In the genomic region with DNA sequence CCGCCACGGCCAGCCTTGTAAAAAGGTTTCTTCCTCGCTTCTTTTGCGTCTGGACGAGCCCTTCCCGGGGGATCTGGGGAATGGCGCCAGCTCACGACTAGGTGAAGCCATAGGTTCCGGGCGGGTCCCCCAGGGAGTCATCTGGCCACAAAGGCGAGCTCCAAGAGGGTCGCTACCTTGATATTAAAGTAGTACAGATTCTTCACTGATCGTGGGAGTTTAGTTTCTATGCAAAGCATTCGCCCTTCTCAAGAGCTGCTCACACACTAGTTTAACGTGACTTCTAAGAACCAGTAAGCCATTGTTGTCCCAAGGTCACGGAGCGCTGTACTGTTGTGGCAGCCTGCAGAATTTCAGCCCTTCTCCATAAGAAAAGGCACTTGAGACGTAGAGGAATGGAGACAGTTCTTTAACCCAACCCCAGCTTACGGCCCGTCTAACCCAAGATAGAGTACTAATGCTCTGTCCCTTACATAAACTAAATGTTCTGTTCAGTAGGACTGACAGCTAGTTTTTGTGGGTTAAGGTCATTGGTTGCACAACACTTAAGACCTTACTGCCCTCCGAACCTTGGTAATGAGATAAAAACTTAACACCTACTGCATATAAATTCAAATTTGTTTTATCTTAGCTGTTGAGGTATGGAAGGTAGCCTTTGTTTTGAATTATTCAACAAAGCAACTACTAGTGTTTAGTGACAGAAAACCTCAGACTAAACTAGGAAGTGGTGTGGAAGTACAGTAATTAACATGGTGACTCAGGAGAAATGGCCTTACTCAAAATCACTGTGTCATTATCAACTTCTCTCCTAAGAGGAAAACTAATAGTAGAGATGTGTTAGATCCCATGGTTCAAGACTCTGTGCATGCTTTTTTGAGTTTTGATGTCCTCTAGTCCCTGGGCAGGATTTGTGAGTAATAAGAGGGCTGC, we compare ENCODE assay signal across 8 mouse cellular contexts. TPM values are rescaled to one million over a fixed set of nuclear protein-coding genes. Genes with fewer than 3 reads are reported as not detected.
DNase-seq lines count a peak whose midpoint lies in the region; ATAC-seq and TF ChIP-seq lines count a peak whose summit lies in the region.

No protein-coding gene starts in this region.

- no peak for TF ChIP-seq POLR2A in embryonic fibroblast, embryonic 13.5 days (IDR thresholded peaks at IDR 0.05; ENCODE audit: low read depth, low read length)

- ATAC-seq in kidney, postnatal 0 days (replicated peaks; ENCODE audit: low FRiP score, low read depth), result peak; percentile 26
- ATAC-seq in limb, embryonic 11.5 days (ENCODE audit: insufficient number of reproducible peaks, low FRiP score, low TSS enrichment, low read depth), result peak; percentile 65
- ATAC-seq in neural tube, embryonic 15.5 days (ENCODE audit: low FRiP score), result peak; percentile 49

- H3K9ac ChIP-seq in kidney, postnatal 0 days (ENCODE audit: low read depth, low read length), result peak overlapping the region; percentile 87
- H3K9ac ChIP-seq in limb, embryonic 11.5 days (ENCODE audit: low read length), result peak overlapping the region; percentile 88
- H3K9ac ChIP-seq in neural tube, embryonic 15.5 days (replicated peaks), result peak overlapping the region; percentile 90

- peak; percentile 90 for DNase-seq in kidney, postnatal 0 days (ENCODE audit: low spot score)
- no peak for DNase-seq in kidney, postnatal 14 days
- DNase-seq in R1 (ENCODE audit: low read depth, low spot score), result peak; percentile 98
- no peak for DNase-seq in limb, embryonic 11.5 days (ENCODE audit: low spot score)
- no peak for DNase-seq in right cerebral cortex, postnatal 14 days
- DNase-seq in testis, postnatal 10 days (ENCODE audit: low spot score), result no peak

- 3% methylated on average over 21 of the region's 21 CpGs for WGBS in kidney, postnatal 0 days
- 4% methylated on average over 21 of the region's 21 CpGs for WGBS in limb, embryonic 11.5 days
- 3% methylated on average over 21 of the region's 21 CpGs for WGBS in neural tube, embryonic 15.5 days

- H3K36me3 ChIP-seq in kidney, postnatal 0 days (ENCODE audit: insufficient read depth, low read length), result peaks cover 4% of the 10 kb centered on the region; the same call in 1 of the 2 replicates
- H3K36me3 ChIP-seq in limb, embryonic 11.5 days (ENCODE audit: control insufficient read depth, insufficient read depth, low read length), result no peaks in the 10 kb centered on the region
- no peaks in the 10 kb centered on the region for H3K36me3 ChIP-seq in neural tube, embryonic 15.5 days

- H3K4me1 ChIP-seq in kidney, postnatal 0 days (replicated peaks; ENCODE audit: insufficient read depth, low read length), result no peaks in the 10 kb centered on the region
- peaks cover 2% of the 10 kb centered on the region; the same call in 1 of the 2 replicates for H3K4me1 ChIP-seq in embryonic fibroblast, embryonic 13.5 days (ENCODE audit: control insufficient read depth, insufficient read depth, low read length)
- H3K4me1 ChIP-seq in limb, embryonic 11.5 days (ENCODE audit: control insufficient read depth, insufficient read depth, low read length), result no peaks in the 10 kb centered on the region; the same call in 1 of the 2 replicates
- peaks cover 15% of the 10 kb centered on the region for H3K4me1 ChIP-seq in neural tube, embryonic 15.5 days

- no peaks in the 10 kb centered on the region for H3K9me3 ChIP-seq in kidney, postnatal 0 days (replicated peaks; ENCODE audit: low read length)
- no peaks in the 10 kb centered on the region for H3K9me3 ChIP-seq in limb, embryonic 11.5 days (ENCODE audit: control insufficient read depth, low read length)
- H3K9me3 ChIP-seq in neural tube, embryonic 15.5 days (replicated peaks), result no peaks in the 10 kb centered on the region

- TF ChIP-seq CTCF in kidney, postnatal 0 days (IDR thresholded peaks at IDR 0.05; ENCODE audit: low read depth), result peak; percentile 42; the same call in 1 of the 2 replicates
- no peak for TF ChIP-seq CTCF in embryonic fibroblast, embryonic 13.5 days (IDR thresholded peaks at IDR 0.05; ENCODE audit: borderline replicate concordance, insufficient read depth, low read length)

- peak overlapping the region; percentile 50 for H3K4me2 ChIP-seq in kidney, postnatal 0 days (ENCODE audit: low read length)
- peak overlapping the region; percentile 63 for H3K4me2 ChIP-seq in limb, embryonic 11.5 days (ENCODE audit: low read depth, severe bottlenecking)
- peak overlapping the region; percentile 79 for H3K4me2 ChIP-seq in neural tube, embryonic 15.5 days

- peak overlapping the region; percentile 73 for H3K4me3 ChIP-seq in kidney, postnatal 0 days (replicated peaks; ENCODE audit: low read depth, low read length)
- peak overlapping the region; percentile 76 for H3K4me3 ChIP-seq in embryonic fibroblast, embryonic 13.5 days (ENCODE audit: insufficient read depth, low read length)
- peak overlapping the region; percentile 62 for H3K4me3 ChIP-seq in limb, embryonic 11.5 days (ENCODE audit: low read depth, low read length)
- H3K4me3 ChIP-seq in neural tube, embryonic 15.5 days (replicated peaks), result peak overlapping the region; percentile 81

- peak overlapping the region; percentile 99 for H3K27ac ChIP-seq in kidney, postnatal 0 days
- peak overlapping the region; percentile 85 for H3K27ac ChIP-seq in embryonic fibroblast, embryonic 13.5 days (ENCODE audit: insufficient read depth, low read length)
- peak overlapping the region; percentile 95 for H3K27ac ChIP-seq in limb, embryonic 11.5 days (replicated peaks; ENCODE audit: low read depth, low read length)
- H3K27ac ChIP-seq in neural tube, embryonic 15.5 days (replicated peaks), result peak overlapping the region; percentile 97

- no peaks in the 10 kb centered on the region for H3K27me3 ChIP-seq in kidney, postnatal 0 days (ENCODE audit: insufficient read depth, low read length)
- H3K27me3 ChIP-seq in limb, embryonic 11.5 days (ENCODE audit: control insufficient read depth, insufficient read depth, low read length), result no peaks in the 10 kb centered on the region
- H3K27me3 ChIP-seq in neural tube, embryonic 15.5 days (replicated peaks), result no peaks in the 10 kb centered on the region

RNA-seq across cellular contexts. Expression of a gene that starts 0.7 kb away (rescaled TPM):
- 58.2 and 59.7 TPM in 2 replicates for polyA plus RNA-seq in kidney, postnatal 0 days (2015; fragmentation: Nextera tagmentation; extraction: Ambion mirVana)
- polyA plus RNA-seq in embryonic fibroblast, embryonic 13.5 days (2011; ENCODE audit: insufficient read length, low read depth, missing spikeins), result 32.4 and 38.4 TPM in 2 replicates
- polyA plus RNA-seq in limb, embryonic 11.5 days (2014; fragmentation: Nextera tagmentation; extraction: Ambion mirVana), result 27.5 and 31.2 TPM in 2 replicates
- polyA plus RNA-seq in neural tube, embryonic 15.5 days (2015; fragmentation: Nextera tagmentation; extraction: Ambion mirVana), result 24.0 and 24.4 TPM in 2 replicates

RNA-seq across cellular contexts. Expression of a gene that starts 0.8 kb away (rescaled TPM):
- 0.46 TPM in 2 replicates for polyA plus RNA-seq in kidney, postnatal 0 days (2015; fragmentation: Nextera tagmentation; extraction: Ambion mirVana)
- polyA plus RNA-seq in embryonic fibroblast, embryonic 13.5 days (2011; ENCODE audit: insufficient read length, low read depth, missing spikeins), result 0.99 and 1.1 TPM in 2 replicates
- 0.31 and 0.39 TPM in 2 replicates for polyA plus RNA-seq in limb, embryonic 11.5 days (2014; fragmentation: Nextera tagmentation; extraction: Ambion mirVana)
- polyA plus RNA-seq in neural tube, embryonic 15.5 days (2015; fragmentation: Nextera tagmentation; extraction: Ambion mirVana), result 0.56 and 0.70 TPM in 2 replicates

RNA-seq across cellular contexts. Expression of a gene that starts 38.4 kb away (rescaled TPM):
- polyA plus RNA-seq in kidney, postnatal 0 days (2015; fragmentation: Nextera tagmentation; extraction: Ambion mirVana), result 64.6 and 71.1 TPM in 2 replicates
- 85.4 and 97.1 TPM in 2 replicates for polyA plus RNA-seq in embryonic fibroblast, embryonic 13.5 days (2011; ENCODE audit: insufficient read length, low read depth, missing spikeins)
- polyA plus RNA-seq in limb, embryonic 11.5 days (2014; fragmentation: Nextera tagmentation; extraction: Ambion mirVana), result 94.8 and 106 TPM in 2 replicates
- polyA plus RNA-seq in neural tube, embryonic 15.5 days (2015; fragmentation: Nextera tagmentation; extraction: Ambion mirVana), result 69.6 and 76.5 TPM in 2 replicates

Comparison
In these comparisons a context has a peak if more than half of its experiments do, and no peak if none do; other contexts are left out.
1. DNase-seq: peak in kidney, postnatal 0 days (single experiment) and R1 (single experiment); none in kidney, postnatal 14 days (single experiment), limb, embryonic 11.5 days (single experiment), right cerebral cortex, postnatal 14 days (single experiment) and testis, postnatal 10 days (single experiment).
2. Peak in every context shown above with its lines, with median percentiles within 50 percentile points of each other: ATAC-seq, H3K27ac ChIP-seq, H3K4me2 ChIP-seq, H3K4me3 ChIP-seq and H3K9ac ChIP-seq.